Mouse (Mus musculus): ENCODE results near the gene AC153137.1. TPM values are rescaled to one million over a fixed set of nuclear protein-coding genes. Genes with fewer than 3 reads are reported as not detected.

Gene AC153137.1
- total RNA-seq, 1 experiment = 4.0 TPM

DNA sequence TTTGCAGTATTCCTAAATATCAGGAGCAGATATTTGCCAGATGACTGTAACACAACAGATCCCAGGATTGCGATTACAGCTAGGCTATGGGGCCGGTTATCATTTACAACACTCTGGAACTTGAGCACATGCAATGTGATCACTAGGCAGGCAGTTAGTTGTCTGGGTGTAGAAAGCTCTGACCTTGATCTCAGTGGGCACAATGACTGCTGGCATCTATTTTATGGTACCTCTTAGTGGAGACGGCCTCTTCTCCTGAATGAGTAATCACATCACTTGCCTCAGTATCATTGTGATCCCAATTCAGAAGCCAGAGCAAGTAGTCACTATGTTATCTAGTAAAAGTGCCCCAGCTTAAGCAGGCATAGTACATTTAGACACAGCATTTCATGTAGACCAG is 37.2 kb downstream of the AC153137.1 start:
- Histone ChIP-seq H3K4me1 (ENCODE audit: control insufficient read depth in 2 of 2, insufficient read depth in 2 of 2, low read length in 2 of 2, poor library complexity in 1 of 2) (no peaks in the 10 kb centered on the region), H3K9ac (ENCODE audit: insufficient read depth, low read depth, low read length, poor library complexity, severe bottlenecking) (no peak overlapping the region), H3K9me3 (ENCODE audit: control insufficient read depth, insufficient read depth, low read depth, low read length) (no peaks in the 10 kb centered on the region), H3K4me3 (ENCODE audit: insufficient read depth in 1 of 2, low read depth in 1 of 2, low read length in 2 of 2, poor library complexity in 1 of 2, severe bottlenecking in 1 of 2) (no peak overlapping the region), H3K27ac (ENCODE audit: insufficient read depth, low read depth, low read length, poor library complexity, severe bottlenecking) (no peak overlapping the region), H3K36me3 (ENCODE audit: control insufficient read depth, insufficient read depth, low read length, poor library complexity, severe bottlenecking) (peaks cover 19% of the 10 kb centered on the region)
- no peak for TF ChIP-seq ZC3H11A (IDR thresholded peaks at IDR 0.05; ENCODE audit: borderline replicate concordance, low read depth, low read length)
- no peak for TF ChIP-seq MAFK (IDR thresholded peaks at IDR 0.05; ENCODE audit: insufficient read depth, low read depth, low read length)
- no peak for TF ChIP-seq ZNF384 (IDR thresholded peaks at IDR 0.05; ENCODE audit: low read depth, low read length)
- TF ChIP-seq HCFC1 (IDR thresholded peaks at IDR 0.05; ENCODE audit: borderline replicate concordance, insufficient read depth, low read length) = no peak
- no peak for TF ChIP-seq CHD2 (IDR thresholded peaks at IDR 0.05; ENCODE audit: low read depth, low read length)
- no peak for DNase-seq (ENCODE audit: low read depth, low spot score)
- in situ Hi-C loops (cut with MboI; ENCODE audit: low sequenced_read_pairs in 2 of 2, unreplicated experiment in 2 of 2) = loop anchor here in 1 of 2 experiments (25.0 kb wide), 1 partner anchor 153 kb away; no protein-coding TSS in a partner anchor

- in situ Hi-C loops (cut with MboI; ENCODE audit: low sequenced_read_pairs in 2 of 2, unreplicated experiment in 2 of 2) = loop anchor here in 1 of 2 experiments (25.0 kb wide), 1 partner anchor 151 kb away; no protein-coding TSS in a partner anchor
- no peak for TF ChIP-seq MAFK (IDR thresholded peaks at IDR 0.05; ENCODE audit: insufficient read depth, low read depth, low read length)
- TF ChIP-seq ZC3H11A (IDR thresholded peaks at IDR 0.05; ENCODE audit: borderline replicate concordance, low read depth, low read length) = no peak
- no peak for TF ChIP-seq CHD2 (IDR thresholded peaks at IDR 0.05; ENCODE audit: low read depth, low read length)
- TF ChIP-seq ZNF384 (IDR thresholded peaks at IDR 0.05; ENCODE audit: low read depth, low read length) = no peak
- no peak for TF ChIP-seq HCFC1 (IDR thresholded peaks at IDR 0.05; ENCODE audit: borderline replicate concordance, insufficient read depth, low read length)
- DNase-seq (ENCODE audit: low read depth, low spot score) = no peak
These were observed 39.4 kb downstream of the AC153137.1 start for GRCm38 (mm10) chr1:30938392-30938791.

DNA sequence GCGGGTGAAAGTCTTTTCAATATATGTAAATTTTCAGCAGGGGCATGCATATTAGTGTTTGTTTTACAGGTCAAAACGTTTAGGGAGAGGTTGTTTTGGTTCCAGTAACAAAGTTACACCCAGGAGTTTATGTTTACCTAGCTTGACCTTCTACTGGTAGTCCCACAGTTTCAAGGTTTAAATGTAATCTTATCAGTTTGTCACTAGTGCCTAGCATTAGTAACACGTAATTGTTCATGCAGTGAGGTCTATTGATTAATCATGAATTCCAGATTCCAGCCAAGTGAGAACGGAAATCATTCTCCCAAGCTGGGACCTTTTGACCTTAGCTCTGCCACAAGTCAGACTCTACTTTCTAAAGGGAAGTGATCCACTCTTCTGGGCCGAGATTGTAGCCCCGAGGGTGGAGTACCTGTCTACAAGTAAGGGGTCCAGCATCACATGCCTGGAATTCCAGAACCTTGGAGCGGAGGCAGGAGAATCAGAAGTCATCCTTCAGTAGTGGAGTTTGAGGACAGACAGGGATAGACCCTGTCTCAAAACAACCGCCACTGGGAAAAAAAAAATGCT is 40.3 kb downstream of the AC153137.1 start:
- Histone ChIP-seq H3K9me3 (ENCODE audit: control insufficient read depth, insufficient read depth, low read depth, low read length) (no peaks in the 10 kb centered on the region), H3K9ac (ENCODE audit: insufficient read depth, low read depth, low read length, poor library complexity, severe bottlenecking) (no peak overlapping the region), H3K4me3 (ENCODE audit: insufficient read depth in 1 of 2, low read depth in 1 of 2, low read length in 2 of 2, poor library complexity in 1 of 2, severe bottlenecking in 1 of 2) (no peak overlapping the region), H3K27ac (ENCODE audit: insufficient read depth, low read depth, low read length, poor library complexity, severe bottlenecking) (no peak overlapping the region), H3K4me1 (ENCODE audit: control insufficient read depth in 2 of 2, insufficient read depth in 2 of 2, low read length in 2 of 2, poor library complexity in 1 of 2) (no peaks in the 10 kb centered on the region), H3K36me3 (ENCODE audit: control insufficient read depth, insufficient read depth, low read length, poor library complexity, severe bottlenecking) (peaks cover 2% of the 10 kb centered on the region; the same call in 1 of the 2 replicates)
- DNase-seq (ENCODE audit: low read depth, low spot score) = no peak
- in situ Hi-C loops (cut with MboI; ENCODE audit: low sequenced_read_pairs in 2 of 2, unreplicated experiment in 2 of 2) = loop anchor here in 1 of 2 experiments (25.0 kb wide), 1 partner anchor 150 kb away; no protein-coding TSS in a partner anchor
- TF ChIP-seq CHD2 (IDR thresholded peaks at IDR 0.05; ENCODE audit: low read depth, low read length) (no peak), ZC3H11A (IDR thresholded peaks at IDR 0.05; ENCODE audit: borderline replicate concordance, low read depth, low read length) (no peak), HCFC1 (IDR thresholded peaks at IDR 0.05; ENCODE audit: borderline replicate concordance, insufficient read depth, low read length) (no peak), ZNF384 (IDR thresholded peaks at IDR 0.05; ENCODE audit: low read depth, low read length) (no peak), MAFK (IDR thresholded peaks at IDR 0.05; ENCODE audit: insufficient read depth, low read depth, low read length) (no peak)

More at GRCm38 (mm10) chr1:30938392-30938791, 39.4 kb downstream of the AC153137.1 start:
- Histone ChIP-seq H3K9ac (ENCODE audit: insufficient read depth, low read depth, low read length, poor library complexity, severe bottlenecking) (no peak overlapping the region), H3K9me3 (ENCODE audit: control insufficient read depth, insufficient read depth, low read depth, low read length) (no peaks in the 10 kb centered on the region), H3K4me3 (ENCODE audit: insufficient read depth in 1 of 2, low read depth in 1 of 2, low read length in 2 of 2, poor library complexity in 1 of 2, severe bottlenecking in 1 of 2) (no peak overlapping the region), H3K4me1 (ENCODE audit: control insufficient read depth in 2 of 2, insufficient read depth in 2 of 2, low read length in 2 of 2, poor library complexity in 1 of 2) (no peaks in the 10 kb centered on the region), H3K27ac (ENCODE audit: insufficient read depth, low read depth, low read length, poor library complexity, severe bottlenecking) (no peak overlapping the region), H3K36me3 (ENCODE audit: control insufficient read depth, insufficient read depth, low read length, poor library complexity, severe bottlenecking) (peaks cover 3% of the 10 kb centered on the region)

GRCm38 (mm10) chr1:30936488-30936887 is 41.3 kb downstream of the AC153137.1 start:
- TF ChIP-seq HCFC1 (IDR thresholded peaks at IDR 0.05; ENCODE audit: borderline replicate concordance, insufficient read depth, low read length) (no peak), CHD2 (IDR thresholded peaks at IDR 0.05; ENCODE audit: low read depth, low read length) (no peak), ZC3H11A (IDR thresholded peaks at IDR 0.05; ENCODE audit: borderline replicate concordance, low read depth, low read length) (no peak), ZNF384 (IDR thresholded peaks at IDR 0.05; ENCODE audit: low read depth, low read length) (no peak), MAFK (IDR thresholded peaks at IDR 0.05; ENCODE audit: insufficient read depth, low read depth, low read length) (no peak)
- Histone ChIP-seq H3K9me3 (ENCODE audit: control insufficient read depth, insufficient read depth, low read depth, low read length) (no peaks in the 10 kb centered on the region), H3K9ac (ENCODE audit: insufficient read depth, low read depth, low read length, poor library complexity, severe bottlenecking) (no peak overlapping the region), H3K4me3 (ENCODE audit: insufficient read depth in 1 of 2, low read depth in 1 of 2, low read length in 2 of 2, poor library complexity in 1 of 2, severe bottlenecking in 1 of 2) (no peak overlapping the region), H3K36me3 (ENCODE audit: control insufficient read depth, insufficient read depth, low read length, poor library complexity, severe bottlenecking) (peaks cover 2% of the 10 kb centered on the region; the same call in 1 of the 2 replicates), H3K27ac (ENCODE audit: insufficient read depth, low read depth, low read length, poor library complexity, severe bottlenecking) (no peak overlapping the region), H3K4me1 (ENCODE audit: control insufficient read depth in 2 of 2, insufficient read depth in 2 of 2, low read length in 2 of 2, poor library complexity in 1 of 2) (no peaks in the 10 kb centered on the region)
- in situ Hi-C loops (cut with MboI; ENCODE audit: low sequenced_read_pairs in 2 of 2, unreplicated experiment in 2 of 2) = loop anchor here in 1 of 2 experiments (25.0 kb wide), 1 partner anchor 149 kb away; no protein-coding TSS in a partner anchor
- no peak for DNase-seq (ENCODE audit: low read depth, low spot score)

Data from ES-E14 (cell line).